Comparison of ENCODE assay signal across 7 mouse cellular contexts in the genomic region with DNA sequence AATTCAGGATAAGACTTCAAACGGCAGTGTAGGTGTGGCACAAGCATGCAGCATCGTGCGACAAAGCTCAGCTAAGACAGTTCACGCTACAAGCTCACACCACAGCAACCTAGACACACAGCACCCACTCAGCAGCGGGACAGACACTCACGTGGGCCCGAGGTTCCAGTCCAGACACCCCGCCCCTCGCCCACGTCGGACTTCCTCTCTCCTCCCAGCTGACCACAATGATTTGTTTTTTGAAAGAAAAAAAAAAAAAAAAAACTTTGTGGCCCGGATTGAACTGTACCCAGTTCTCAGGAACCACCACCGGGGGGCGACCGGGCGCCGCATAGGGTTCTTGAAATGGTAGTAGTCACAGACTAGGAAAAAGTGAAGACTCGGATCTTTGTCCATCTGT. TPM values are rescaled to one million over a fixed set of nuclear protein-coding genes. Genes with fewer than 3 reads are reported as not detected.
DNase-seq lines count a peak whose midpoint lies in the region; ATAC-seq lines count a peak whose summit lies in the region.

No protein-coding gene starts in this region.

- WGBS in intestine, embryonic 15.5 days = under 1% methylated on average over 18 of the region's 18 CpGs
- 1% methylated on average over 18 of the region's 18 CpGs for WGBS in midbrain, embryonic 10.5 days

- H3K9ac ChIP-seq in intestine, embryonic 15.5 days = peak overlapping the region; percentile 17; the same call in 1 of the 2 replicates

- intact Hi-C loops in left cerebral cortex, postnatal 25 days (cut with DNase I) = loop anchor here (1.0 kb wide), 2 partner anchors 49 to 92 kb away; no protein-coding TSS in a partner anchor

- no peaks in the 10 kb centered on the region for H3K27me3 ChIP-seq in intestine, embryonic 15.5 days (replicated peaks)
- H3K27me3 ChIP-seq in midbrain, embryonic 10.5 days (ENCODE audit: low read depth, poor library complexity, severe bottlenecking) = no peaks in the 10 kb centered on the region

- DNase-seq in adrenal gland, adult (ENCODE audit: inconsistent age in 2 of 2, low spot score in 1 of 2) = peak; percentile 93 to 97
- peak; percentile 92 for DNase-seq in embryo, embryonic 11 days
- DNase-seq in gastrocnemius, postnatal 25 days = peak; percentile 91
- peak; percentile 84 to 90 for DNase-seq in left cerebral cortex, postnatal 25 days (ENCODE audit: low spot score in 2 of 2)
- DNase-seq in midbrain, embryonic 10.5 days (ENCODE audit: low spot score) = peak; percentile 85
- peak; percentile 95 for DNase-seq in right cerebral cortex, postnatal 4 days

- peak overlapping the region; percentile 98 for H3K27ac ChIP-seq in intestine, embryonic 15.5 days
- H3K27ac ChIP-seq in midbrain, embryonic 10.5 days (replicated peaks) = peak overlapping the region; percentile 99

- peaks cover 16% of the 10 kb centered on the region; the same call in 1 of the 2 replicates for H3K4me1 ChIP-seq in intestine, embryonic 15.5 days (replicated peaks)
- H3K4me1 ChIP-seq in midbrain, embryonic 10.5 days = peaks cover 21% of the 10 kb centered on the region

- H3K36me3 ChIP-seq in intestine, embryonic 15.5 days = peaks cover 9% of the 10 kb centered on the region
- peaks cover 24% of the 10 kb centered on the region for H3K36me3 ChIP-seq in midbrain, embryonic 10.5 days

- H3K4me3 ChIP-seq in intestine, embryonic 15.5 days (replicated peaks) = peak overlapping the region; percentile 77
- peak overlapping the region; percentile 99 for H3K4me3 ChIP-seq in midbrain, embryonic 10.5 days

- no peaks in the 10 kb centered on the region for H3K9me3 ChIP-seq in intestine, embryonic 15.5 days
- H3K9me3 ChIP-seq in midbrain, embryonic 10.5 days (replicated peaks) = no peaks in the 10 kb centered on the region

- peak; percentile 35 for ATAC-seq in intestine, embryonic 15.5 days

- peak overlapping the region; percentile 87 for H3K4me2 ChIP-seq in intestine, embryonic 15.5 days (replicated peaks)

RNA-seq across cellular contexts. Expression of a gene that starts 1.5 kb away (rescaled TPM):
- 10 to 100 TPM; 55.3 to 57.2 TPM for total RNA-seq in gastrocnemius, postnatal 25 days (2021)
- polyA plus RNA-seq in intestine, embryonic 15.5 days (2015; fragmentation: Nextera tagmentation; extraction: Ambion mirVana) = 43.9 and 51.5 TPM in 2 replicates
- 100 to 1,000 TPM in 1 of 2 experiments, 10 to 100 TPM in 1; 98.4 to 105 TPM for total RNA-seq in left cerebral cortex, postnatal 25 days (2021)
- 55.2 and 61.8 TPM in 2 replicates for polyA plus RNA-seq in midbrain, embryonic 10.5 days (2016; fragmentation: Nextera tagmentation; extraction: Ambion mirVana)

RNA-seq across cellular contexts. Expression of a gene that starts 32.5 kb away (rescaled TPM):
- 10 to 100 TPM; 41.1 to 42.4 TPM for total RNA-seq in gastrocnemius, postnatal 25 days (2021)
- 69.8 and 71.5 TPM in 2 replicates for polyA plus RNA-seq in intestine, embryonic 15.5 days (2015; fragmentation: Nextera tagmentation; extraction: Ambion mirVana)
- 10 to 100 TPM; 33.6 to 37.2 TPM for total RNA-seq in left cerebral cortex, postnatal 25 days (2021)
- polyA plus RNA-seq in midbrain, embryonic 10.5 days (2016; fragmentation: Nextera tagmentation; extraction: Ambion mirVana) = 16.5 and 21.6 TPM in 2 replicates

RNA-seq across cellular contexts. Expression of a gene that starts 37.1 kb away (rescaled TPM):
- 10 to 100 TPM; 33.6 to 36.2 TPM for total RNA-seq in gastrocnemius, postnatal 25 days (2021)
- 18.5 and 19.3 TPM in 2 replicates for polyA plus RNA-seq in intestine, embryonic 15.5 days (2015; fragmentation: Nextera tagmentation; extraction: Ambion mirVana)
- total RNA-seq in left cerebral cortex, postnatal 25 days (2021) = 10 to 100 TPM; 61.8 to 70.1 TPM
- 30.1 and 33.3 TPM in 2 replicates for polyA plus RNA-seq in midbrain, embryonic 10.5 days (2016; fragmentation: Nextera tagmentation; extraction: Ambion mirVana)

Comparison
In these comparisons a context has a peak if more than half of its experiments do, and no peak if none do; other contexts are left out.
1. Peak in every context shown above with its lines: DNase-seq, ATAC-seq, H3K4me3 ChIP-seq and H3K27ac ChIP-seq.